Mouse (Mus musculus) E14TG2a.4 (cell line): ENCODE measurements around the gene Mipol1.

Source experiments
- CTCF ChIP-seq: conservative IDR thresholded peaks from 2 replicates; pipeline ENCODE4 v1.5.1; 2014; ENCODE audit warnings: low read length
- NANOG ChIP-seq: IDR thresholded peaks from 2 replicates; pipeline ENCODE4 v1.6.1; 2014; ENCODE audit warnings: borderline replicate concordance, low read length, mixed read lengths

GRCm38 (mm10) chr12:57364027-57364426, 133.8 kb downstream of the Mipol1 start:
- no peak for TF ChIP-seq CTCF
- no peak for TF ChIP-seq NANOG
